In the genomic region with DNA sequence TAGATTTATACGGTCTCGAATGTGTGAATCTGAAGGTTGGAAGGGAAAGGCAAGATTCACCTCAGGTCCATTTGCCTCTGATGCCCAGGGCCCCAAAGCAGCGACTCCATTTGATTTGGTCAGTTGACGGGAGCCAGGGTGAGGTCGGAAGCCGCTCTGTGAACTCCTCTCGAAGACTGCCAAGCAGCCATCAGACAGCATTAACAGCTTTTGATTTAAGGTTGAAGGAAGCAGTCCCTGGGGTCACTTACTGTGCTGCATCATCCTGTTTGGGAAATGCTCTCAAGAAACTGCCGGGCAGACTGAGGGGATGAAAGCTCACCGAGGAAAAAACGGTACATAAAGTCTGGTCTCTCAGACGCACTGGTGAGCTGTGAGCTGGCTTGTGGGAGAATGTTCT, we compare ENCODE assay signal across 19 mouse cellular contexts.
"Had no signal": no experiment of that assay in that cellular context is flagged by ENCODE, and none has a peak within 500 bp of the region (broad histone marks: within the 10 kb centered on the region; RNA-seq: fewer than 3 reads in every experiment).

No protein-coding gene starts in this region.

- ATAC-seq: intestine, embryonic 15.5 days; liver, postnatal 0 days; lung, postnatal 0 days; midbrain, embryonic 16.5 days had no signal

- H3K9me3 ChIP-seq: intestine, embryonic 15.5 days; limb, embryonic 12.5 days; limb, embryonic 15.5 days; midbrain, embryonic 12.5 days; neural tube, embryonic 13.5 days had no signal

- H3K36me3 ChIP-seq: intestine, embryonic 15.5 days; limb, embryonic 12.5 days; limb, embryonic 15.5 days; midbrain, embryonic 12.5 days; neural tube, embryonic 13.5 days had no signal

- H3K27ac ChIP-seq: intestine, embryonic 15.5 days; limb, embryonic 12.5 days; limb, embryonic 15.5 days; liver, embryonic 14.5 days; macrophage; midbrain, embryonic 12.5 days; neural tube, embryonic 13.5 days; stomach, postnatal 0 days had no signal

- H3K4me3 ChIP-seq: intestine, embryonic 15.5 days; limb, embryonic 12.5 days; limb, embryonic 15.5 days; midbrain, embryonic 12.5 days; myocyte; neural tube, embryonic 13.5 days had no signal

- H3K27me3 ChIP-seq: intestine, embryonic 15.5 days; limb, embryonic 15.5 days; neural tube, embryonic 13.5 days had no signal

- H3K9ac ChIP-seq: intestine, embryonic 15.5 days; limb, embryonic 12.5 days; limb, embryonic 15.5 days; liver, embryonic 14.5 days; liver, postnatal 0 days; lung, embryonic 14.5 days; midbrain, embryonic 12.5 days; neural tube, embryonic 13.5 days had no signal

- DNase-seq: kidney, adult 8-10 months; left cerebral cortex, postnatal 4 days; liver, postnatal 0 days; lung, embryonic 14.5 days; thymus, adult 2 months; thymus, postnatal 14 days; thymus, postnatal 4 days had no signal

- H3K4me2 ChIP-seq: intestine, embryonic 15.5 days; limb, embryonic 12.5 days; limb, embryonic 15.5 days; liver, embryonic 11.5 days; lung, embryonic 14.5 days; midbrain, embryonic 12.5 days; neural tube, embryonic 13.5 days had no signal
